Mouse (Mus musculus) cortical plate, adult 2 months (tissue): ENCODE data around the gene Sema6d. TPM values are rescaled to one million over a fixed set of nuclear protein-coding genes. Genes with fewer than 3 reads are reported as not detected.

Experiments used
- H3K27ac ChIP-seq: fragments of 200-500 bp; 2 replicates; pipeline ENCODE4 v1.5.1; 2012; ENCODE audit warnings: low read length, control low read depth, inconsistent platforms; ENCODE audit not compliant: insufficient read depth
- H3K4me1 ChIP-seq: fragments of 200-500 bp; 2 replicates; pipeline ENCODE4 v1.6.1; 2011; ENCODE audit warnings: low read length; ENCODE audit not compliant: control insufficient read depth, insufficient read depth
- H3K4me3 ChIP-seq: fragments of 200-500 bp; 2 replicates; pipeline ENCODE4 v1.5.1; 2011; ENCODE audit warnings: mild to moderate bottlenecking, low read length, control low read depth; ENCODE audit not compliant: insufficient read depth
- CTCF ChIP-seq: fragments of 200-500 bp; IDR thresholded peaks from 2 replicates; pipeline ENCODE4 v1.5.1; 2011; ENCODE audit warnings: mild to moderate bottlenecking, control low read depth, low read length; ENCODE audit not compliant: insufficient read depth; ENCODE audit errors: extremely low read depth
- POLR2A ChIP-seq: fragments of 200-500 bp; IDR thresholded peaks from 2 replicates; pipeline ENCODE4 v1.6.1; 2011; ENCODE audit warnings: mild to moderate bottlenecking, low read length, control low read depth; ENCODE audit not compliant: insufficient read depth; ENCODE audit errors: extremely low read depth
- polyA plus RNA-seq: library from polyadenylated mRNA; depleted of rRNA; stranded (reverse); fragments of >200 nt; gene quantifications from 2 replicates; pipeline ENCODE4 v1.2.3, GENCODE M21; 2012

Gene Sema6d
- polyA plus RNA-seq, 1 experiment, result 26.9 TPM

DNA sequence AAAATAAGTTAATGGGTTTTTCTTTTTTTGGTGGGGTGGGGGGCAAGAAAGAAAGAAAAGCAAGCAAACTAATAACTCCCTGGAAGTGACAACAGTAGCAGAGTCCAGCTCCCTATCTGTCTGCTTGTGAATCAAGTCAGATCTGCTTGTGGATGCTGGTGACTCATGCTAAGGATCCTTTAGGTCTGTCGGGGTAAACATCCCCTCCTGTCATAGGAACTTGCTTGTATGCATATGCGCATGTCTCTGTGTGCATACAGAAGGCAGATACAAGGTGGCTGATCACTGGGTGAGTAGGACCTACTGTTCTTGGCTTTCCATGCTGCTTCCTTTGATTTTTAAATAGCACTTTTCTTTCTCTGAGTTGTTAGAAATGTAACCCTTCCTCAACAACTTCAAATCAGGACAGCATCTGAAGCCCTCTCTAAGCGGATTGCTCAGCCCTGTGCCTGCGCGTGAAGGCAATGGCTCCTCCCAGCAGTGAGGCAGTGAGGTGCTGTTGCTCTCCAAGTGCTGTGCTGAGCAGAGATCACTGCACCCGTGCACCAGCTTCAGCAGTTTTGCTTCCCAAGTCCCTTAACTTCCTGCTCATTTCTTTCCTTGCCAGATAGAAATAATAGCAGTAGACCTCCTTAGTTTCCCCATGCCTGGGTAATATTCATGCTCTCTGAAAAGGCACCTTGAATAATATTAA lies 550.9 kb downstream of the Sema6d start:
- Histone ChIP-seq H3K4me1 (peaks cover 2% of the 10 kb centered on the region), H3K27ac (no peak overlapping the region), H3K4me3 (no peak overlapping the region)
- TF ChIP-seq CTCF (no peak), POLR2A (no peak)

DNA sequence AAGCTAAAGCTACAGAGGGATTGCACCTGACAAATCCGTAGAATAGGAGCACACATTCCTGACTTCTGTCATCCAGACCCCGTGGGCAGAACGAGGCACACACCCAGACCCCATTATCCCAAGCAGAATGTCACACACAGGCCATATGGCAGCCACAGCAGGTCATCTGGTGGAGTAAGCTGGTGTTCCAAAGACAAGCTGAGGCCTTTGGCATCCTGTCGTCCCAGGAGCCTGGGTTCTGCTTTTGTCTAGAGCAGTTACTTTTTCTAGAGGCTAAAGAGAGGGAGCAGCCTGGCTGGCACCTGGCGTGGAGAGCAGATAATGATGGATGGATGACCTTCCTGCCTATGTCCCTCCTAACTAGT lies 551.4 kb downstream of the Sema6d start:
- no peak overlapping the region for H3K27ac ChIP-seq

GRCm38 (mm10) chr2:124642131-124642530 lies 552.4 kb downstream of the Sema6d start:
- TF ChIP-seq CTCF, result no peak
- TF ChIP-seq POLR2A, result no peak
- Histone ChIP-seq H3K4me3 (no peak overlapping the region), H3K27ac (no peak overlapping the region), H3K4me1 (peaks cover 2% of the 10 kb centered on the region)

More for the DNA sequence above, 551.4 kb downstream of the Sema6d start:
- H3K4me3 ChIP-seq, result no peak overlapping the region
- H3K4me1 ChIP-seq, result peaks cover 2% of the 10 kb centered on the region
- TF ChIP-seq CTCF, result no peak
- no peak for TF ChIP-seq POLR2A

GRCm38 (mm10) chr2:124650609-124651008 lies 560.8 kb downstream of the Sema6d start:
- Histone ChIP-seq H3K4me3 (no peak overlapping the region), H3K4me1 (no peaks in the 10 kb centered on the region; the same call in 1 of the 2 replicates), H3K27ac (no peak overlapping the region)

DNA sequence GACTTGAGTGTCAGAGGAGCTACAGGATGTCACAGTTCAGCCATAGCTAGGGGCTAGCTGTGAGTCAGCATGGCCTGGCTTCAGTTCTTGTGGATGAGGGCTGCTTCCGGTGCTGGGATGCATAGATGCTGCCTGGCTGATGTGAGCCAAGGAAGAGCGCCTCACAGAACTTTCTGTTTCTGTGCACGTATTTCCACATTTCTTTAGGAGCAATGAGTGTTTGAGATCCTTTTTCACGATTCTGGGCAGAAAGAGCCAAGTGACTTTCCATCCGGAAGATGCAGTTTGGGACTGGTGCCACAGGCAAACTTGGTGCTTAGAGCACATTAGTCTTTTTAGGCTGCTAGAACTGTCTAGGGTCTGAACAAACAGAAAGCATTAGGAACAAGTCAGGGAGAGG lies 561.4 kb downstream of the Sema6d start:
- no peak overlapping the region for H3K27ac ChIP-seq
- H3K4me3 ChIP-seq, result no peak overlapping the region
- no peaks in the 10 kb centered on the region; the same call in 1 of the 2 replicates for H3K4me1 ChIP-seq
- TF ChIP-seq CTCF (no peak), POLR2A (no peak)

More at GRCm38 (mm10) chr2:124650609-124651008, 560.8 kb downstream of the Sema6d start:
- TF ChIP-seq CTCF, result no peak
- TF ChIP-seq POLR2A, result no peak

DNA sequence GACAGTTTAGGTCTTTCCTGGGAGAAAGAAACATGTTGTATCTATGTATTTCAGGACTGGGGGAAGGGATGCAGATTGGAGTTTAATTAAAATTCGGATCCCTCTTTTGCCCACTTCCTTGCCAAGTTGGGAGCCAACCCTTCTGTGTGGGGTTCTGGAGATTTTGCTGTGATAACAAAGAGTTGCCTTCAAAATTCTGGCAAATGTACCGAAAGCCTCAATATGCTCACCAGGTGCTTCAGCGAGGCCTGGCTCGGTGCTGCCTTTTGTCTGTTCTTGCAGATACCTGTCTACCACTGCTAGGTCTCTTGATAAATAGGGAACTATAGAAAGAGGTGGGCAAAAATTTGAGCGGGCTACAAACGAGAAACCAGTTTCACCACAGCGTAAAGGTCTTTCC lies 563.4 kb downstream of the Sema6d start:
- TF ChIP-seq POLR2A (no peak), CTCF (no peak)
- no peak overlapping the region for H3K27ac ChIP-seq
- no peak overlapping the region for H3K4me3 ChIP-seq
- H3K4me1 ChIP-seq, result no peaks in the 10 kb centered on the region; the same call in 1 of the 2 replicates

DNA sequence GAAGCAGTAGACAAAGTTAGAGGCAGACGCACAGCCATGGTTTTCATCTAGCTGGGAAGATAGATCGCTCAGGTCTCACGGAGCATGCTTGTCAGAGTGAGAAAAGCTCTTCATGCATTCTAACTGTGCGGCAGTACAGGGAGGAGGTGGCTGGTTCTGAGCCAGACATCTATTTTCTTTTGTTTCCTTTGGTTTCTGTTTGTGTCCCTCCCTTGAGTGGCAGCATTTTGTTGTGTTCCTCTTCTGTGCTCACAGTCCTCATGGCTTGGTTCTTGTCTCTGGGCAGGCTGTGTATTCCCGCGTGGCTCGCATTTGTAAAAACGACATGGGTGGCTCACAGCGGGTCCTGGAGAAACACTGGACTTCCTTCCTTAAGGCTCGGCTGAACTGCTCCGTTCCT lies 567.6 kb downstream of the Sema6d start:
- no peak for TF ChIP-seq POLR2A
- no peak for TF ChIP-seq CTCF
- Histone ChIP-seq H3K27ac (no peak overlapping the region), H3K4me1 (no peaks in the 10 kb centered on the region; the same call in 1 of the 2 replicates), H3K4me3 (no peak overlapping the region)

DNA sequence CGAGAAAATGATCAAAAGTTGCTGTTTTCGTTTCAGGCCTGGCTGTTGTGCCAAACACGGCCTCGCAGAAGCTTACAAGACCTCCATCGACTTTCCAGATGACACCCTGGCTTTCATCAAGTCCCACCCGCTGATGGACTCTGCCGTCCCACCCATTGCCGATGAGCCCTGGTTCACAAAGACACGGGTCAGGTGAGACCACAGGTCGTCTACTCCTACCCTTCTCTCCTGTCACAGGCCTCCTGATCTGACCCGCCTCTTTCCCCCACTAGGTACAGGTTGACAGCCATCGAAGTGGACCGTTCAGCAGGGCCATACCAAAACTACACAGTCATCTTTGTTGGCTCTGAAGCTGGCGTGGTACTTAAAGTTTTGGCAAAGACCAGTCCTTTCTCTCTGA lies 568.6 kb downstream of the Sema6d start:
- no peak overlapping the region for H3K27ac ChIP-seq
- TF ChIP-seq CTCF (no peak), POLR2A (no peak)
- H3K4me3 ChIP-seq, result no peak overlapping the region
- H3K4me1 ChIP-seq, result no peaks in the 10 kb centered on the region

DNA sequence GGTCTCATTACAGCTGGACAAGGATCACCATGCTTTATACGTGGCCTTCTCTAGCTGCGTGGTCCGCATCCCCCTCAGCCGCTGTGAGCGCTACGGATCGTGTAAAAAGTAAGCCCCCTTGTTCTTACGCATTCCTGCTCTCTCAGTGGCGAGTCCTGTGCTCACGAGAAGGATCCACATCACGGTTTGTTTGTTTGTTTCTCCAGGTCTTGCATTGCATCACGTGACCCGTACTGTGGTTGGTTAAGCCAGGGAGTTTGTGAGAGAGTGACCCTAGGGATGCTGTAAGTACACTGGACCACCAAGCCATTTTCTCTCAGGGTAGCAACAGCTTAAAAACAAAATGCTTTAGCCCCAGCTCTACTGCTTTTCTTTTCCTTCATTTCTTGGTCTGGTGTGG lies 569.8 kb downstream of the Sema6d start:
- Histone ChIP-seq H3K4me1 (no peaks in the 10 kb centered on the region), H3K4me3 (no peak overlapping the region), H3K27ac (no peak overlapping the region)
- TF ChIP-seq POLR2A (no peak), CTCF (no peak)

GRCm38 (mm10) chr2:124660686-124661085 lies 570.9 kb downstream of the Sema6d start:
- Histone ChIP-seq H3K27ac (no peak overlapping the region), H3K4me1 (no peaks in the 10 kb centered on the region), H3K4me3 (no peak overlapping the region)
- TF ChIP-seq CTCF, result no peak
- TF ChIP-seq POLR2A, result no peak
